Mouse (Mus musculus): ENCODE data around the gene Oit3. TPM values are rescaled to one million over a fixed set of nuclear protein-coding genes. Genes with fewer than 3 reads are reported as not detected.

Oit3 gene
- polyA plus RNA-seq, 1 experiment from 2014 or later = 0.61 TPM

DNA sequence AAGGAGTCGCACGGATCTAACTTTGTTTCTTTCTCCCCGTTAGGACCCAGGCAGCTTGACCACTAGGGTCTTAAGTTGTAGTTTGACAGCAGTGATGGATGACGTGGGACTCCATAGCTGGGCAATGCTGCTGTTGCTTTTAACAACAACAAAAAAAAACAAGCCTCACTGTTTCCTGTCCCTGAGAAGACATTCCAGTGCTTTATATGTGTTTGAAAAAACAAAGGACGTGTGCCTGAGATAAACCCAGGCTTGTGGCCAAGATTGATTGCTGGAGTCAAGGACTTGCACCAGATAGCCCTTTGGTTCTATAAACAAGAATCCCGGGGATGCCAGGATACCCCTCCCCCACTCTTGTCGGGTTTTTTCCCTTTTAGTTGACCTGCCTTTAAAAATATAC is 1.6 kb upstream of the Oit3 start:
- ATAC-seq (replicated peaks; ENCODE audit: low FRiP score, low TSS enrichment, low read depth) (no peak), DNase-seq (ENCODE audit: low spot score) (no peak)
- Histone ChIP-seq H3K36me3 (ENCODE audit: control insufficient read depth, insufficient read depth, low read length) (no peaks in the 10 kb centered on the region), H3K4me3 (ENCODE audit: low read depth, low read length) (no peak overlapping the region), H3K27me3 (replicated peaks; ENCODE audit: control insufficient read depth, insufficient read depth, low read length) (no peaks in the 10 kb centered on the region), H3K9me3 (ENCODE audit: control insufficient read depth, low read length) (no peaks in the 10 kb centered on the region), H3K4me1 (replicated peaks; ENCODE audit: control insufficient read depth, insufficient read depth, low read length) (peaks cover 10% of the 10 kb centered on the region), H3K4me2 (ENCODE audit: low read length) (no peak overlapping the region), H3K9ac (ENCODE audit: low read length) (no peak overlapping the region), H3K27ac (ENCODE audit: low read depth) (no peak overlapping the region)
- 7% methylated on average over 7 of the region's 7 CpGs for WGBS

DNA sequence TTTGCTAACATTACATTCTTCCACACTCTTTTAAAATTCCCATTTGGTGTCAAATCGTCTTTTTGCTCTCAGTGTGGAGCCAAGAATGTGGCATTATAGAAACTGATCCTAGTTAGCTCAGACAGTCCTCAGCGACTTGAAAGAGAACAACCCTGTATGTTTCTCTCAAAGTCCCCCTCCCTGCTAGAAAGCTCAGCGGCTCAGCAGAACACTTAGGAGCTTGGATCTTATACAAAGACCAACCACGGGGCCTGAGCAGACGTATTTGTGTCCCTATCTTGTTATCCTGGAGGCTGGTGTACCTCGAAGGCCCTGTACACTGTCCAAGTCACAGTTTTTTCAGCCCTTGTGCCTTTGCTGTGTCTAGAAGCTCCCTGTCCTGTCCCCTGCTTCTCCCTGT is 1.4 kb downstream of the Oit3 start:
- Histone ChIP-seq H3K27me3 (replicated peaks; ENCODE audit: control insufficient read depth, insufficient read depth, low read length) (no peaks in the 10 kb centered on the region), H3K4me2 (ENCODE audit: low read length) (no peak overlapping the region), H3K36me3 (ENCODE audit: control insufficient read depth, insufficient read depth, low read length) (no peaks in the 10 kb centered on the region), H3K9ac (ENCODE audit: low read length) (no peak overlapping the region), H3K27ac (ENCODE audit: low read depth) (no peak overlapping the region), H3K4me1 (replicated peaks; ENCODE audit: control insufficient read depth, insufficient read depth, low read length) (peaks cover 10% of the 10 kb centered on the region), H3K9me3 (ENCODE audit: control insufficient read depth, low read length) (no peaks in the 10 kb centered on the region), H3K4me3 (ENCODE audit: low read depth, low read length) (no peak overlapping the region)
- DNase-seq (ENCODE audit: low spot score) (no peak), ATAC-seq (replicated peaks; ENCODE audit: low FRiP score, low TSS enrichment, low read depth) (no peak)
- WGBS = 74% methylated on average over 6 of the region's 6 CpGs

DNA sequence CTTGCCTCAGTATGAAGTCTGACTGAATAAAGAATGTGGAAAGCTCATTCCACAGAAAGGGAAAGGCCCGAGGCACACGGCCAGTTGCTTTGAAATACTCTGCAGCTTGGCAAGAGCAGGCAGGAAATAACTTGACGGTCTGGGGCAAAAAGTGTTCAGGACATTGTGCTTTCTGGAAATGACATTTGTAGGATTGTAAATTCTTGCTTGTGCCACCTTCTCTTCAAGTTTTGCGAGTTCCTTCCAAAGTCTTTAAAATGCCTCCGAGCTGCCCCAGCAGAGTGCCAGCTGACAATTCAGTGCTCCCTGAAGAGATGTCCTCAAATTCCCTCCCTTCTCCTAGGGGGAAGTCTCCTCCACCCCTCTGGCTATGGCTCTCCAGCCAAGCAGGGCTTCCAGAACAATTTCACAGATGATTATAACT is 2.1 kb downstream of the Oit3 start:
- Histone ChIP-seq H3K4me1 (replicated peaks; ENCODE audit: control insufficient read depth, insufficient read depth, low read length) (peaks cover 10% of the 10 kb centered on the region), H3K9me3 (ENCODE audit: control insufficient read depth, low read length) (no peaks in the 10 kb centered on the region), H3K4me3 (ENCODE audit: low read depth, low read length) (no peak overlapping the region), H3K4me2 (ENCODE audit: low read length) (no peak overlapping the region), H3K27me3 (replicated peaks; ENCODE audit: control insufficient read depth, insufficient read depth, low read length) (no peaks in the 10 kb centered on the region), H3K36me3 (ENCODE audit: control insufficient read depth, insufficient read depth, low read length) (no peaks in the 10 kb centered on the region), H3K9ac (ENCODE audit: low read length) (no peak overlapping the region), H3K27ac (ENCODE audit: low read depth) (no peak overlapping the region)
- DNase-seq (ENCODE audit: low spot score) (no peak), ATAC-seq (replicated peaks; ENCODE audit: low FRiP score, low TSS enrichment, low read depth) (no peak)
- 41% methylated on average over 5 of the region's 5 CpGs for WGBS

DNA sequence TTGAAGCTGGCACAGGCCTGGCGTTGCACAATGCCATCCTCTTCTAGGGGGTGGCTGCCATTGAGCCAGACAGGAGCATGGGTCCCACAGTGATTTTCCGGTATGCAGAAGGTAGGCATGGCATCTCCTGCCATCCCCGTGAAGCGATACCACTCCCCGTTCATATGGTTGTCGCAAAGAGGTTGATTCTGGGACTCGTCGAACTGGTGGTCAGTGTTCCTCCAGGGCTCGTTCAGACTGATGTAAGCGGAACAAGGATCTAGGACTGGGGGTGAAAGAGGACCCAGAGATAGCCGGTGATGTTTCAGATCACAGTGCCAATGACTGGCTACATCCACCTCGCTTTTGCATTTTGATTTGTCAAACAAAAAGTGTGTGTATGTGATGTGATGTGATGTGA is 2.9 kb downstream of the Oit3 start:
- Histone ChIP-seq H3K9me3 (ENCODE audit: control insufficient read depth, low read length) (no peaks in the 10 kb centered on the region), H3K36me3 (ENCODE audit: control insufficient read depth, insufficient read depth, low read length) (no peaks in the 10 kb centered on the region), H3K4me2 (ENCODE audit: low read length) (no peak overlapping the region), H3K4me3 (ENCODE audit: low read depth, low read length) (no peak overlapping the region), H3K27ac (ENCODE audit: low read depth) (no peak overlapping the region), H3K9ac (ENCODE audit: low read length) (no peak overlapping the region), H3K27me3 (replicated peaks; ENCODE audit: control insufficient read depth, insufficient read depth, low read length) (no peaks in the 10 kb centered on the region), H3K4me1 (replicated peaks; ENCODE audit: control insufficient read depth, insufficient read depth, low read length) (peaks cover 10% of the 10 kb centered on the region)
- ATAC-seq (replicated peaks; ENCODE audit: low FRiP score, low TSS enrichment, low read depth) = no peak
- DNase-seq (ENCODE audit: low spot score) = no peak
- 89% methylated on average over 12 of the region's 12 CpGs for WGBS

DNA sequence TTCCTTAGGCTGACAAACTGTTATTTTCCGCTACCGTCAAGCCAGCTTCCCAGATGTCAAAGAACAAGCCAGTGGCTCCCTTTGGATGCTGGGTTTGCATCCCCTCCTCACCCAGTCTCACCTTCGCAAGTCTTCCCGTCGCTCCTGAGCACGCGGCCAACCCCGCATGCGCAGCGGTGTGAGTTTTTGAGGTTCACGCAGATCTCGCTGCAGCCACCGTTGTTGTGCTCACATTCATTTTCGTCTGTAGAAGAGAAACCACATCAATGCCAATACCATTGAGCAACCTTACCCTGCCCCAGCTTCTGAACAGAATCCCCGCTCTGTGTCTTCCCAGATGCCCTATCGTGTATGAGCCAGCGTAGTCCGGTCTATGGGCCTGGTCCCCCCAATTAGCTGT is 5.8 kb downstream of the Oit3 start:
- no peak overlapping the region for H3K9ac ChIP-seq (ENCODE audit: low read length)
- WGBS = 95% methylated on average over 18 of the region's 18 CpGs
- no peaks in the 10 kb centered on the region for H3K27me3 ChIP-seq (replicated peaks; ENCODE audit: control insufficient read depth, insufficient read depth, low read length)
- ATAC-seq (replicated peaks; ENCODE audit: low FRiP score, low TSS enrichment, low read depth) (no peak), DNase-seq (ENCODE audit: low spot score) (no peak)
- no peak overlapping the region for H3K4me2 ChIP-seq (ENCODE audit: low read length)
- H3K4me3 ChIP-seq (ENCODE audit: low read depth, low read length) = no peak overlapping the region
- H3K36me3 ChIP-seq (ENCODE audit: control insufficient read depth, insufficient read depth, low read length) = no peaks in the 10 kb centered on the region
- H3K4me1 ChIP-seq (replicated peaks; ENCODE audit: control insufficient read depth, insufficient read depth, low read length) = no peaks in the 10 kb centered on the region
- H3K27ac ChIP-seq (ENCODE audit: low read depth) = no peak overlapping the region
- no peaks in the 10 kb centered on the region for H3K9me3 ChIP-seq (ENCODE audit: control insufficient read depth, low read length)

DNA sequence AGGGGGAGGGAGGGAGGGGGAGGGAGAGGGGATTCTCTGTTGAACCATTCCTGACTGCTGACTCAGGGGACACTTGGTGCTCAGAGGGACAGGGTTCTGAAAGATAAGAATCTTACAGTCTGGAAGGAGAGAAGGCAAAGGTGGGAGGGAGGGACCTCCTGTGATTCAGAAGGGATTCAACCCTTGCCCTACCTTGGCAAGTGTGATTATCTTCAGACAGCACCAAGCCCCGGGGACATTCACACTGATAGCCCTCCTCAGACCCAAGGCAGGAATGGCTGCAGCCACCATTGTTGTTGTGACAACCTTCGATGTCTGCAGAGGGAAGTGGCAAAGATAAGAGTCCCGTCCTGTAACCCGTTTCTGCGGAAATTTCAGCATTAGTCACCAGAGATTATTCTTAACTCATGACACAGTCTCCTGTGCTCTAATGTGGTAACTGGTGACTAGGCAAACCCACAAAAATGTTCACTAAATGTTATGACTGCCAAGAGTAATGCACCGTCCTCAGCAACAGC is 10.8 kb downstream of the Oit3 start:
- WGBS = 55% methylated on average over 6 of the region's 6 CpGs
- no peak overlapping the region for H3K4me2 ChIP-seq (ENCODE audit: low read length)
- no peaks in the 10 kb centered on the region for H3K9me3 ChIP-seq (ENCODE audit: control insufficient read depth, low read length)
- no peaks in the 10 kb centered on the region for H3K36me3 ChIP-seq (ENCODE audit: control insufficient read depth, insufficient read depth, low read length)
- H3K9ac ChIP-seq (ENCODE audit: low read length) = no peak overlapping the region
- H3K27ac ChIP-seq (ENCODE audit: low read depth) = no peak overlapping the region
- H3K4me3 ChIP-seq (ENCODE audit: low read depth, low read length) = no peak overlapping the region
- peaks cover 12% of the 10 kb centered on the region for H3K4me1 ChIP-seq (replicated peaks; ENCODE audit: control insufficient read depth, insufficient read depth, low read length)
- H3K27me3 ChIP-seq (replicated peaks; ENCODE audit: control insufficient read depth, insufficient read depth, low read length) = no peaks in the 10 kb centered on the region
- ATAC-seq (replicated peaks; ENCODE audit: low FRiP score, low TSS enrichment, low read depth) = no peak
- no peak for DNase-seq (ENCODE audit: low spot score)

DNA sequence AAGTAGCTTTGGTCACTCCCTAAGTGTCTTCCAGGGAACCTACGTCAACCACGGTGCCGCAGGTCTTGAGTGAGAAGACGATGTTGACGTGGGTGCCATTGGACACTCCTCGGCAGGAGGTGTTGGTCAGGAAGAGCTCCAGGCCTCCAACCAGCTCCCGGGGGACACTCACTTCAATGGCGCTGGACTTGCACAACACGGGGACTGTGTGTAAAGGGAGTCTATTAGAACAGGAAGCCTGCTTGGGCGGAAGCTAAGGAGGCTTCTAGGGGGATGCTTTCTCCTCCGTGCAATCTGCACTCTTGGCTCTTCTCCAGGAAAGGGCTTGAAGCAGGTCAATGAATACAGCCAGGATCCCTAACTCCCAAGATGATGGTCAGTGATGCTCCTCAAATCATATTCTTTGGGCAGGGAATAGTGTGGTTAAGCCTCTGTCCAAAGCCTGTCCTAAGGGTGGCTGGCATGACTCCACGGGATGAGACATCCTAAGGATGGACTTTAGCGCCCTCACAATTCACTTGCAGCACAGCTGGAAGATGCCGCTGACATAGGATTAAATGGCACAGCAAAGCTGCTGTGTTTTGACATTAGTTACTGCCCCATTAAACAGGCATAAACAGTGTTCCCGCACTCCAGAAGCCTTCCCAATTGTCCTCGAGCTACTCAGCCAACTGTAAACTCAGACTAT is 12.0 kb downstream of the Oit3 start:
- H3K36me3 ChIP-seq (ENCODE audit: control insufficient read depth, insufficient read depth, low read length) = no peaks in the 10 kb centered on the region
- no peaks in the 10 kb centered on the region for H3K27me3 ChIP-seq (replicated peaks; ENCODE audit: control insufficient read depth, insufficient read depth, low read length)
- H3K4me1 ChIP-seq (replicated peaks; ENCODE audit: control insufficient read depth, insufficient read depth, low read length) = peaks cover 12% of the 10 kb centered on the region
- ATAC-seq (replicated peaks; ENCODE audit: low FRiP score, low TSS enrichment, low read depth) (no peak), DNase-seq (ENCODE audit: low spot score) (no peak)
- H3K27ac ChIP-seq (ENCODE audit: low read depth) = no peak overlapping the region
- H3K4me2 ChIP-seq (ENCODE audit: low read length) = no peak overlapping the region
- no peak overlapping the region for H3K4me3 ChIP-seq (ENCODE audit: low read depth, low read length)
- H3K9me3 ChIP-seq (ENCODE audit: control insufficient read depth, low read length) = no peaks in the 10 kb centered on the region
- WGBS = 70% methylated on average over 16 of the region's 16 CpGs
- no peak overlapping the region for H3K9ac ChIP-seq (ENCODE audit: low read length)

DNA sequence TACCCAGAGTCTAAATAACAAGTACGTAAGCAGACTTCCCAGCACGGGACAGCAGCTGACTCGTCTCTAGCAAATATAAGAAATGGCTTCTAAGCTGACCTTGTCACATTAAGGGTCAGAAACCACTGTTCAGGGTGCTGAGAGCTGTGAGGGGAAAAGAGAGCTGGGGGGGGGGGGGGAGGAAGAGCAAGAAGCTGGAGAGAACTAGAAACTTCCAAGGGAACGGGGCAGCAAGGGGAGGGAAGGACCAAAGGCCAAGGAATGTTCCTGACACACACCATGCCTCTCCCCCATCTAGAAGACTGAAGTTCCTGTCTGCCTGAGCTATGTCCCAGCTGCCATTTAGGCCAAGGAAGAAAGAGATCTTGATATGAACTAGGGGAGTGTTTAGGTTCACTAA is 15.2 kb downstream of the Oit3 start:
- ATAC-seq (replicated peaks; ENCODE audit: low FRiP score, low TSS enrichment, low read depth) (no peak), DNase-seq (ENCODE audit: low spot score) (no peak)
- H3K27ac ChIP-seq (ENCODE audit: low read depth) = no peak overlapping the region
- no peak overlapping the region for H3K4me3 ChIP-seq (ENCODE audit: low read depth, low read length)
- no peaks in the 10 kb centered on the region for H3K36me3 ChIP-seq (ENCODE audit: control insufficient read depth, insufficient read depth, low read length)
- H3K9me3 ChIP-seq (ENCODE audit: control insufficient read depth, low read length) = no peaks in the 10 kb centered on the region
- peaks cover 12% of the 10 kb centered on the region for H3K4me1 ChIP-seq (replicated peaks; ENCODE audit: control insufficient read depth, insufficient read depth, low read length)
- no peaks in the 10 kb centered on the region for H3K27me3 ChIP-seq (replicated peaks; ENCODE audit: control insufficient read depth, insufficient read depth, low read length)
- no peak overlapping the region for H3K4me2 ChIP-seq (ENCODE audit: low read length)
- H3K9ac ChIP-seq (ENCODE audit: low read length) = no peak overlapping the region
- 51% methylated on average over 4 of the region's 4 CpGs for WGBS

DNA sequence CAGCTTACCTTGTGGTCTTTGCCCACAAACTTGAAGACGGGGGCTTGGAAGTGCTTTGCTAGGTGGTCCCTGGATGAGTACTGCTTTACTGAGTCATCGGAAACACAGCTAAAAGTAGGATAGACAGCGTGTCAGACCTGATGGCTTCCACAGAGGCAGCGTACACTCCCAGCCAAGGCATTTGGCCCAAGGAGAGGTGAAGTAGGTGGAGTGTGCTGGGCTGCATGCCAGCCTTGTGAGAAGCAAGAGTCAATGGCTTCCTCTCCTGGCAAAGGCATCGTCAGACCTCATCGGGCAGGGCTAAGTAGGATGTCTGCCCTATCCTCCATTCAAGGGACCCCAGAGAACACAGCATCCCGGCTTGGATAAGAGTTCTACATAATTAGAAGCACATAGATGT is 16.2 kb downstream of the Oit3 start:
- 81% methylated on average over 7 of the region's 7 CpGs for WGBS

More for the DNA sequence above, 16.2 kb downstream of the Oit3 start:
- Histone ChIP-seq H3K9me3 (ENCODE audit: control insufficient read depth, low read length) (no peaks in the 10 kb centered on the region), H3K9ac (ENCODE audit: low read length) (no peak overlapping the region), H3K27ac (ENCODE audit: low read depth) (no peak overlapping the region), H3K4me2 (ENCODE audit: low read length) (no peak overlapping the region), H3K36me3 (ENCODE audit: control insufficient read depth, insufficient read depth, low read length) (no peaks in the 10 kb centered on the region), H3K4me1 (replicated peaks; ENCODE audit: control insufficient read depth, insufficient read depth, low read length) (peaks cover 12% of the 10 kb centered on the region), H3K4me3 (ENCODE audit: low read depth, low read length) (no peak overlapping the region), H3K27me3 (replicated peaks; ENCODE audit: control insufficient read depth, insufficient read depth, low read length) (no peaks in the 10 kb centered on the region)
- DNase-seq (ENCODE audit: low spot score) (no peak), ATAC-seq (replicated peaks; ENCODE audit: low FRiP score, low TSS enrichment, low read depth) (no peak)

All from intestine, embryonic 14.5 days (tissue).